Mouse (Mus musculus) CH12F3 (cell line): ENCODE results near the gene Scamp2.

Source experiments
- in situ Hi-C: fragments of 300-500 bp; cut with MboI; formaldehyde crosslinking; loops from 2 replicates; pipeline ENCODE4 v1.14.3; 2020; ENCODE audit warnings: low sequenced_read_pairs

The Scamp2 gene

GRCm38 (mm10) chr9:57625674-57626500, 65.1 kb downstream of the Scamp2 start:
- in situ Hi-C loops = no loop called here

- in situ Hi-C loops = no loop called here
Measured at GRCm38 (mm10) chr9:57627191-57627590, 66.4 kb downstream of the Scamp2 start.

- in situ Hi-C loops = no loop called here
Measured at GRCm38 (mm10) chr9:57627892-57628291, 67.1 kb downstream of the Scamp2 start.

GRCm38 (mm10) chr9:57628717-57629116, 68.0 kb downstream of the Scamp2 start:
- in situ Hi-C loops = no loop called here

- in situ Hi-C loops = no loop called here
Measured at GRCm38 (mm10) chr9:57629118-57629874, 68.6 kb downstream of the Scamp2 start.

- in situ Hi-C loops = no loop called here
Measured at GRCm38 (mm10) chr9:57633481-57634024, 72.8 kb downstream of the Scamp2 start.

GRCm38 (mm10) chr9:57637272-57637671, 76.5 kb downstream of the Scamp2 start:
- in situ Hi-C loops = no loop called here

- in situ Hi-C loops = no loop called here
Measured at GRCm38 (mm10) chr9:57637741-57638322, 77.1 kb downstream of the Scamp2 start.
